Mouse (Mus musculus): ENCODE data around the gene Nbea. TPM values are rescaled to one million over a fixed set of nuclear protein-coding genes. Genes with fewer than 3 reads are reported as not detected.
"Not testable (repeated sequence)": the region's sequence is repeated elsewhere in the genome, so short reads cannot be mapped to it uniquely, and the experiment has no call there.

The Nbea gene
- total and polyA plus RNA-seq, 3 experiments = 0.76 TPM; not detected in 2

DNA sequence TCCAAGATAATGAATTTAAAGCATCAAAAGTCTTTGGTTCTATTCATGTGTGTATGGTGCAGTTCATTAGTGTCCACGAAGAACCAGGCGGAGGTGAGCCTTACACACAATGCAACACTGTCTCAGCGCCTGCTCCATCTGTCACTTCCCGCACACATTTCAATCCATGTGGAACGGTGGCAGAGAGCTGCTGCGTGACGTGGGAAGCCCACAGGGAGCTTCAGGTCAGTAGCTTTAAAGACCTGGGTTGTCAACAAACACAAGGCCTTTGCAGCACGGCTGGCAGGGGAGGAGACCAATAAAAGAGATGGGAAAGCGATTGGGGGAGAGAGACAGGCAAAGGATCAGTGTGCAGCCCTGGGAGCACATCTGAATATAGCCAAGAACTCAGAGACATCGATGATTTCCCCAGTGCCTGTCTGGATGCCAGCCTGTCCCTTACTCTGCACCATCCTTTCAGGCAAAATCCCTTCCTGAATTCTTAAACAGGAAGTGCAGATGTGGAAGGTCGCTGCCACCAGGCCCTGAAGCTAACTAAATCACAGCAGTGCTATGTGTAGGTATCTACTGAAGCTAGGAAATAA, 539.4 kb downstream of the Nbea start:
- peaks cover 44% of the 10 kb centered on the region for H3K9me3 ChIP-seq (replicated peaks)
- TF ChIP-seq GATA2 (IDR thresholded peaks at IDR 0.05; ENCODE audit: borderline replicate concordance, low read depth, low read length) = no peak
- TF ChIP-seq TAL1 (conservative IDR thresholded peaks at IDR 0.05; ENCODE audit: low read depth, low read length) = no peak
- TF ChIP-seq POLR2AphosphoS5 (IDR thresholded peaks at IDR 0.05; ENCODE audit: insufficient replicate concordance, low read depth, low read length) = no peak
- TF ChIP-seq GATA1 (IDR thresholded peaks at IDR 0.05; ENCODE audit: borderline replicate concordance, low read length) = no peak
- no peak for TF ChIP-seq CTCF (IDR thresholded peaks at IDR 0.05; ENCODE audit: low read depth, low read length)
- H3K4me3 ChIP-seq (ENCODE audit: low read depth, low read length) = no peak overlapping the region
- H3K27me3 ChIP-seq (ENCODE audit: insufficient read depth, low read length) = no peaks in the 10 kb centered on the region
- no peaks in the 10 kb centered on the region for H3K4me1 ChIP-seq (ENCODE audit: insufficient read depth, low read depth, low read length)
- DNase-seq (ENCODE audit: low spot score) (no peak), ATAC-seq (ENCODE audit: extremely low read depth, insufficient number of reproducible peaks, low FRiP score, poor library complexity, severe bottlenecking) (no peak)
- no peaks in the 10 kb centered on the region for H3K36me3 ChIP-seq (replicated peaks)

DNA sequence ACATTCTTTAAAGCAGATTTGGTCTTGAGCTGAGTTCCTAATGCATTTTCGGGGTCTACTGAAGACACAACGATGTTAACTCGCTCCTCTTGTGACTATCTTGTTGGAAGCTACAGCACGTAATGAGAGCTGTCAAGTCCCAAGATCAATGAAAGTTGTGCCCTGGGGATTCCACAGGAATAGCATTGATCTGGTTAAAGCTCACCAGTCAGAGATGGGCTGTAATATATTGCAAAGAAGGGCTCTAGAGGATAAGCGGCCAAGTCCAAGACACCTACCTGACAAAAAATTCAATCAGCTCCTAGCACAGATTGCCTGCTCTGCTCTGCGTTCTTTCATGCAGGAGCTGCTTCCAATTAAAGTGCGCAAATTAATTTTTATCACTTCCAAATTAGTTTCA, 545.8 kb downstream of the Nbea start:
- TF ChIP-seq TAL1 (conservative IDR thresholded peaks at IDR 0.05; ENCODE audit: low read depth, low read length) (no peak), GATA2 (IDR thresholded peaks at IDR 0.05; ENCODE audit: borderline replicate concordance, low read depth, low read length) (no peak), CTCF (IDR thresholded peaks at IDR 0.05; ENCODE audit: low read depth, low read length) (no peak), GATA1 (IDR thresholded peaks at IDR 0.05; ENCODE audit: borderline replicate concordance, low read length) (no peak), POLR2AphosphoS5 (IDR thresholded peaks at IDR 0.05; ENCODE audit: insufficient replicate concordance, low read depth, low read length) (no peak)
- Histone ChIP-seq H3K4me3 (ENCODE audit: low read depth, low read length) (no peak overlapping the region), H3K4me1 (ENCODE audit: insufficient read depth, low read depth, low read length) (no peaks in the 10 kb centered on the region), H3K27me3 (ENCODE audit: insufficient read depth, low read length) (no peaks in the 10 kb centered on the region), H3K36me3 (replicated peaks) (no peaks in the 10 kb centered on the region), H3K9me3 (replicated peaks) (peaks cover 30% of the 10 kb centered on the region)
- no peak for DNase-seq (ENCODE audit: low spot score)
- ATAC-seq (ENCODE audit: extremely low read depth, insufficient number of reproducible peaks, low FRiP score, poor library complexity, severe bottlenecking) = no peak

DNA sequence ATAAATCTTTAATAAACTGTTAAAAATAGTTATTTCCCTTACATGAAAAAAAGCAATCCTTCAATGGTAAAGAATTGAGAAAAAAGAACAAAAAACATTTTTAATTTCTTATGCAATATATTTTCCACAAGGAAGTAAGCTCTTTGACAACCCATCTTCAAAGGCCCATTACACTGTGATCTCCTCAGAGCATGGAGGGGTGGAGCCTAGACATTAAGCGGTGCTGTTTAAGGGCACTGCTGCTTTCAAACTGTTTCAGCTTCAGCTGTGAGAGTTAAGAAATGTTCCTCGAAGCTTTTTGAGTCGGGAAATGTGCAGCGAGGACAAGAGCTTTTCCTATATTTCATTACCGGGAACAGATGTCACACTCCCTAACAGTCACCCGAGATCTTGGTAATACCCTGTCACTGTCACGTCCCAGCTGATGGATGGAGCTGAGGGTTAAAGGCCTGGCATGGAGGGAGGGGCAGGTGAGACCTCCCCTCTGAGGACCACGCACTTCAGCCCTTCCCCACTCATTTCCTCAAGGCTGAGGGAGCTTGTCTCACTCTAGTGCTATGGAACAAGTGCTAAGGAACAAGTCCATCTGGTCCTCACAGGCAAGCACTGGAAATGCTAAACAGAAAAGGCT, 547.8 kb downstream of the Nbea start:
- Histone ChIP-seq H3K27me3 (ENCODE audit: insufficient read depth, low read length) (no peaks in the 10 kb centered on the region), H3K4me1 (ENCODE audit: insufficient read depth, low read depth, low read length) (no peaks in the 10 kb centered on the region), H3K36me3 (replicated peaks) (no peaks in the 10 kb centered on the region), H3K9me3 (replicated peaks) (peaks cover 28% of the 10 kb centered on the region), H3K4me3 (ENCODE audit: low read depth, low read length) (no peak overlapping the region)
- ATAC-seq (ENCODE audit: extremely low read depth, insufficient number of reproducible peaks, low FRiP score, poor library complexity, severe bottlenecking) (no peak), DNase-seq (ENCODE audit: low spot score) (no peak)
- TF ChIP-seq TAL1 (conservative IDR thresholded peaks at IDR 0.05; ENCODE audit: low read depth, low read length) = no peak
- TF ChIP-seq GATA2 (IDR thresholded peaks at IDR 0.05; ENCODE audit: borderline replicate concordance, low read depth, low read length) = no peak

DNA sequence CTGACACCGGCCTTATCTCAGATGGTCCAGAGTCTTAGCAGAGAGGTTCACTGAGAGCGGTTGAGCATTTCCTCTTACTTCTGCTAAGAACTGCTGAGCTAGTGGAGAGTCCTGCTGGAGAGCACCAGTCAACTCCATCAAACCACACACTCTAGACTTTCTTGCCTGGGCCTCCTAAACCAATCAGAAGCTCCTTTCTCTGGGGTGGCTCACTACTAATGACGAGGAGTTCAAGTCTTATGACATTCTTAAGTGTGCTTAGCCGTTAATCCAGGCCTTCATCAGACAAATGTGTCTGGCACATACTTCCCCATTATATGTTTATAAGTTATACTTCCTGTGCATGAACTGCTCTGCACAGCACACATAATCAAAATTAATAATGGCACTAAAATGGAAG, 556.4 kb downstream of the Nbea start:
- ATAC-seq (ENCODE audit: extremely low read depth, insufficient number of reproducible peaks, low FRiP score, poor library complexity, severe bottlenecking) = no peak
- TF ChIP-seq GATA2 (IDR thresholded peaks at IDR 0.05; ENCODE audit: borderline replicate concordance, low read depth, low read length) = no peak
- no peak for TF ChIP-seq POLR2AphosphoS5 (IDR thresholded peaks at IDR 0.05; ENCODE audit: insufficient replicate concordance, low read depth, low read length)
- TF ChIP-seq TAL1 (conservative IDR thresholded peaks at IDR 0.05; ENCODE audit: low read depth, low read length) = no peak
- no peak for TF ChIP-seq GATA1 (IDR thresholded peaks at IDR 0.05; ENCODE audit: borderline replicate concordance, low read length)
- TF ChIP-seq CTCF (IDR thresholded peaks at IDR 0.05; ENCODE audit: low read depth, low read length) = no peak
- Histone ChIP-seq H3K27me3 (ENCODE audit: insufficient read depth, low read length) (no peaks in the 10 kb centered on the region), H3K4me1 (ENCODE audit: insufficient read depth, low read depth, low read length) (no peaks in the 10 kb centered on the region), H3K36me3 (replicated peaks) (no peaks in the 10 kb centered on the region), H3K4me3 (ENCODE audit: low read depth, low read length) (no peak overlapping the region), H3K9me3 (replicated peaks) (peaks cover 41% of the 10 kb centered on the region)
- DNase-seq (ENCODE audit: low spot score) = no peak

DNA sequence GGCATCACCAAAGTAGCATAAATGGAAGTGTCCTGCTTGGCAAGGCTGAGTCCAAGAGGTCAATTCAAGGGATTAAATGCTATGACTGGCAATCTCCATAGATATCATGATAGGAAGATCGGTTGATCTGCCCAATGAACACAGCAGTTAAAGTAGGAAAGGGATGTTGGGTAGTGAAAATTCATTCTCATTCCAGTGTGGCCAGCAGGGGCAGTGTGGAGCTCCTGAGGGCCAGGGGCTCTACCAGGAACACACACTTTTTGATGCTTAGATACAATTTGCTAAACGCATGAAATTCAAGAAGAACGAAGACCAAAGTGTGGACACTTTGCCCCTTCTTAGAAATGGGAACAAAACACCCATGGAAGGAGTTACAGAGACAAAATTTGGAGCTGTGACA, 561.5 kb downstream of the Nbea start:
- ATAC-seq (ENCODE audit: extremely low read depth, insufficient number of reproducible peaks, low FRiP score, poor library complexity, severe bottlenecking); DNase-seq (ENCODE audit: low spot score); H3K4me3 ChIP-seq (ENCODE audit: low read depth, low read length); H3K4me1 ChIP-seq (ENCODE audit: insufficient read depth, low read depth, low read length); H3K27me3 ChIP-seq (ENCODE audit: insufficient read depth, low read length); H3K36me3 ChIP-seq (replicated peaks): not testable (repeated sequence)
- peaks cover 37% of the 10 kb centered on the region for H3K9me3 ChIP-seq (replicated peaks)

DNA sequence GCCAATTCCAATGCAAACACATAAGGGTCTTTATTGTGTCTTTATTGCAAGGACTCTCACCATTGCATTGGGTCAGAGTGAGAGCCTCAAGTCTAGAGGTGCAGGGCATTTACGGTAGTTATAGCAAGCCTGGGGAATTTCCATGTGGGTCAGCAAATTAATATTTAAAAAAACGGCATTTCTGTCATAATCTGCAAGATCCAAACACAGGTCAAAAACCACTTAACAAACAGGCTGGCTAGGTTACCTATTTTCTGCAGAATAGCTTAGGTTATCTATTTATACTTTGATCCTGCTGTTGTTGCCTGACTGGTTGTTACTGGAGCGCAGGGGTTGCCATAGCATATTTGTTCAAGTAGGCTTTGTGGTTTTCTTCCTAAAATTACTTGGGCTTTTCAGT, 565.1 kb downstream of the Nbea start:
- DNase-seq (ENCODE audit: low spot score) = no peak
- Histone ChIP-seq H3K4me3 (ENCODE audit: low read depth, low read length) (no peak overlapping the region), H3K27me3 (ENCODE audit: insufficient read depth, low read length) (no peaks in the 10 kb centered on the region), H3K4me1 (ENCODE audit: insufficient read depth, low read depth, low read length) (no peaks in the 10 kb centered on the region), H3K36me3 (replicated peaks) (no peaks in the 10 kb centered on the region), H3K9me3 (replicated peaks) (peaks cover 27% of the 10 kb centered on the region)
- no peak for ATAC-seq (ENCODE audit: extremely low read depth, insufficient number of reproducible peaks, low FRiP score, poor library complexity, severe bottlenecking)
- TF ChIP-seq POLR2AphosphoS5 (IDR thresholded peaks at IDR 0.05; ENCODE audit: insufficient replicate concordance, low read depth, low read length) (no peak), GATA1 (IDR thresholded peaks at IDR 0.05; ENCODE audit: borderline replicate concordance, low read length) (no peak), GATA2 (IDR thresholded peaks at IDR 0.05; ENCODE audit: borderline replicate concordance, low read depth, low read length) (no peak), CTCF (IDR thresholded peaks at IDR 0.05; ENCODE audit: low read depth, low read length) (no peak), TAL1 (conservative IDR thresholded peaks at IDR 0.05; ENCODE audit: low read depth, low read length) (no peak)
